Mouse (Mus musculus): ENCODE measurements at regions not wholly inside any gene's neighbourhood (a gene's known extent, or its start where the extent isn't known, plus 50 kb on each side); places are given as distances from the start of the nearest gene placed in this dataset.

DNA sequence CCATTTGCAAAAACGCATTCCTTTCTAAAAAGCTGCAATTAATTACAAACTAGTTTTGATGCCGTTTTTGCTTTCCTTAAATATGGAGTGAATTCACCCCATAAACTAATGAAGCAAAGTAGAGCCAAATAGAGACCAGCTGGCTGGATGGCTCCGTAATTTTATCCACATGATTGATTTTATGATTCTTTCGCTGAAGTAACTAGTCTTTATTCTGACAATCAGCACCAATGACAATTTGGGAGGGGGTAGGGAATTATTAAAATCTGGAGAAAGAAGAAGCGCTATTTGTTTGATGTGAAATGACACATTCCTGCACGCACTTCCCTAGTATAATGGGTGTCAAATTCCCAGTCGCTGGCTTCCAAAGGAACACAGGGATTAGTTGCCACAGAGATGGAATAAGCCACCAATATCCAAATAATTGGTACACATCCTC lies 113.0 kb upstream of the BC052040 start:
- TF ChIP-seq POLR2A (IDR thresholded peaks at IDR 0.05; ENCODE audit: insufficient read length, low read depth) (no peak), MAX (IDR thresholded peaks at IDR 0.05; ENCODE audit: low read depth) (no peak), POLR2AphosphoS2 (IDR thresholded peaks at IDR 0.05; ENCODE audit: insufficient read length, low read depth) (no peak), E2F4 (IDR thresholded peaks at IDR 0.05; ENCODE audit: insufficient read depth) (no peak)

Measured in myocyte (in vitro differentiated cells).